ENCODE assay signal across 9 mouse cellular contexts in genomic region chr1:74885369-74886042, GRCm38 (mm10). TPM values are rescaled to one million over a fixed set of nuclear protein-coding genes. Genes with fewer than 3 reads are reported as not detected.
DNase-seq lines count a peak whose midpoint lies in the region; ATAC-seq and TF ChIP-seq lines count a peak whose summit lies in the region.
"Had no signal": no experiment of that assay in that cellular context is flagged by ENCODE, and none has a peak within 500 bp of the region (broad histone marks: within the 10 kb centered on the region; RNA-seq: fewer than 3 reads in every experiment).

Gene Fev, minus strand, starts transcription at chr1:74885419.

- H3K27me3 ChIP-seq in ES-Bruce4 (ENCODE audit: control insufficient read depth, insufficient read depth, low read length, poor library complexity, severe bottlenecking): peaks cover 28% of the 10 kb centered on the region
- H3K27me3 ChIP-seq in hindbrain, embryonic 11.5 days (ENCODE audit: control insufficient read depth, insufficient read depth, low read length): peaks cover 88% of the 10 kb centered on the region
- peaks cover 100% of the 10 kb centered on the region for H3K27me3 ChIP-seq in midbrain, embryonic 10.5 days (ENCODE audit: low read depth, poor library complexity, severe bottlenecking)

- no peak for TF ChIP-seq POLR2A in ES-Bruce4 (IDR thresholded peaks at IDR 0.05; ENCODE audit: insufficient read depth, low read length)

- H3K4me2 ChIP-seq in hindbrain, embryonic 11.5 days (replicated peaks; ENCODE audit: low read depth, low read length): peak within 1 kb of the TSS; percentile 45

- no peak for DNase-seq in ES-E14 (ENCODE audit: low read depth, low spot score)
- peak; percentile 46 for DNase-seq in hindbrain, embryonic 11.5 days (ENCODE audit: low spot score)
- peak; percentile 48 for DNase-seq in midbrain, embryonic 10.5 days (ENCODE audit: low spot score)
- no peak for DNase-seq in cerebellum, postnatal 25 days
- no peak for DNase-seq in left cerebral cortex, postnatal 36 days (ENCODE audit: low spot score in 2 of 2)
- no peak for DNase-seq in cerebellum, postnatal 36 days

- WGBS in hindbrain, embryonic 11.5 days: 1% methylated on average over 40 of the region's 43 CpGs
- under 1% methylated on average over 43 of the region's 43 CpGs for WGBS in midbrain, embryonic 10.5 days

- ATAC-seq in hindbrain, embryonic 11.5 days (ENCODE audit: low FRiP score): no peak
- ATAC-seq: activated CD4-positive, CD25-positive, alpha-beta regulatory T cell, adult 4 months had no signal

- in situ Hi-C loops in ES-E14 (cut with MboI; ENCODE audit: low sequenced_read_pairs in 2 of 2, unreplicated experiment in 2 of 2): loop anchor here in 1 of 2 experiments (10.0 kb wide), 1 partner anchor 111 kb away; the partner anchor contains the start of gene Wnt6

- H3K4me1 ChIP-seq in ES-Bruce4 (ENCODE audit: control insufficient read depth, insufficient read depth, low read length): no peaks in the 10 kb centered on the region
- peaks cover 0 to 11% of the 10 kb centered on the region in 2 experiments; a peak in 1 of 4 replicates for H3K4me1 ChIP-seq in ES-E14 (ENCODE audit: control insufficient read depth in 2 of 2, insufficient read depth in 2 of 2, low read length in 2 of 2, poor library complexity in 1 of 2)
- H3K4me1 ChIP-seq in hindbrain, embryonic 11.5 days (replicated peaks; ENCODE audit: control insufficient read depth, insufficient read depth, low read length): peaks cover 12% of the 10 kb centered on the region; the same call in 1 of the 2 replicates
- H3K4me1 ChIP-seq in midbrain, embryonic 10.5 days: peaks cover 40% of the 10 kb centered on the region

- no peaks in the 10 kb centered on the region for H3K36me3 ChIP-seq in ES-Bruce4 (ENCODE audit: control insufficient read depth, insufficient read depth, low read length, poor library complexity, severe bottlenecking)
- H3K36me3 ChIP-seq in ES-E14 (ENCODE audit: control insufficient read depth, insufficient read depth, low read length, poor library complexity, severe bottlenecking): no peaks in the 10 kb centered on the region
- no peaks in the 10 kb centered on the region for H3K36me3 ChIP-seq in hindbrain, embryonic 11.5 days (ENCODE audit: control insufficient read depth, insufficient read depth, low read length)
- no peaks in the 10 kb centered on the region for H3K36me3 ChIP-seq in midbrain, embryonic 10.5 days

- H3K27ac ChIP-seq in ES-Bruce4 (ENCODE audit: insufficient read depth, low read length): no peak within 1 kb of the TSS
- no peak within 1 kb of the TSS for H3K27ac ChIP-seq in ES-E14 (ENCODE audit: insufficient read depth, low read depth, low read length, poor library complexity, severe bottlenecking)
- H3K27ac ChIP-seq in hindbrain, embryonic 11.5 days (ENCODE audit: low read depth, low read length): no peak within 1 kb of the TSS
- H3K27ac ChIP-seq in midbrain, embryonic 10.5 days (replicated peaks): no peak within 1 kb of the TSS

- H3K4me3 ChIP-seq in ES-Bruce4 (ENCODE audit: low read depth, low read length) (peak within 1 kb of the TSS; percentile 48), ES-E14 (ENCODE audit: insufficient read depth in 1 of 2, low read depth in 1 of 2, low read length in 2 of 2, poor library complexity in 1 of 2, severe bottlenecking in 1 of 2) (peak within 1 kb of the TSS; percentile 23 to 55; a peak in 3 of 4 replicates)
- H3K4me3 ChIP-seq in hindbrain, embryonic 11.5 days (ENCODE audit: low read depth, low read length): peak within 1 kb of the TSS; percentile 20
- H3K4me3 ChIP-seq in midbrain, embryonic 10.5 days: peak within 1 kb of the TSS; percentile 46

- intact Hi-C loops in left cerebral cortex, postnatal 36 days (cut with DNase I): no loop called here

- H3K9ac ChIP-seq in ES-Bruce4 (ENCODE audit: low read depth, poor library complexity, severe bottlenecking): no peak within 1 kb of the TSS
- H3K9ac ChIP-seq in ES-E14 (ENCODE audit: insufficient read depth, low read depth, low read length, poor library complexity, severe bottlenecking): no peak within 1 kb of the TSS
- H3K9ac ChIP-seq in hindbrain, embryonic 11.5 days (ENCODE audit: low read depth, low read length): no peak within 1 kb of the TSS

- H3K9me3 ChIP-seq in ES-Bruce4 (replicated peaks; ENCODE audit: control insufficient read depth, insufficient read depth, low read length, poor library complexity, severe bottlenecking) (no peaks in the 10 kb centered on the region), ES-E14 (ENCODE audit: control insufficient read depth, insufficient read depth, low read depth, low read length) (no peaks in the 10 kb centered on the region)
- H3K9me3 ChIP-seq in hindbrain, embryonic 11.5 days (ENCODE audit: control insufficient read depth, low read length): no peaks in the 10 kb centered on the region
- no peaks in the 10 kb centered on the region for H3K9me3 ChIP-seq in midbrain, embryonic 10.5 days (replicated peaks)

- no peak for TF ChIP-seq CTCF in ES-Bruce4 (IDR thresholded peaks at IDR 0.05; ENCODE audit: low read depth, low read length)

- TF ChIP-seq EP300 in ES-Bruce4 (IDR thresholded peaks at IDR 0.05; ENCODE audit: insufficient read depth, low read depth, low read length): no peak

TF ChIP-seq in ES-E14, 5 proteins besides CTCF, POLR2A, EP300 and RAD21:
- TF ChIP-seq CHD2 (IDR thresholded peaks at IDR 0.05; ENCODE audit: low read depth, low read length): no peak
- no peak for TF ChIP-seq ZC3H11A (IDR thresholded peaks at IDR 0.05; ENCODE audit: borderline replicate concordance, low read depth, low read length)
- no peak for TF ChIP-seq MAFK (IDR thresholded peaks at IDR 0.05; ENCODE audit: insufficient read depth, low read depth, low read length)
- TF ChIP-seq HCFC1 (IDR thresholded peaks at IDR 0.05; ENCODE audit: borderline replicate concordance, insufficient read depth, low read length): no peak
- TF ChIP-seq ZNF384 (IDR thresholded peaks at IDR 0.05; ENCODE audit: low read depth, low read length): no peak

RNA-seq across cellular contexts. Expression of gene Fev, which starts in this region (rescaled TPM):
- polyA plus RNA-seq in ES-Bruce4 (2011; ENCODE audit: insufficient read depth, insufficient read length, low read depth, missing spikeins): not detected in 2 replicates
- total RNA-seq in ES-E14 (2012; rRNA removed): not detected in 2 replicates
- 1.3 and 3.0 TPM in 2 replicates for polyA plus RNA-seq in hindbrain, embryonic 11.5 days (2014; fragmentation: Nextera tagmentation; extraction: Ambion mirVana)
- polyA plus RNA-seq in midbrain, embryonic 10.5 days (2016; fragmentation: Nextera tagmentation; extraction: Ambion mirVana): 0.36 TPM in 1 of 2 replicates, not detected in the other
- not detected for total RNA-seq in left cerebral cortex, postnatal 36 days (2021)
- total RNA-seq: left cerebral cortex, adult 18-20 months had no signal
- polyA plus RNA-seq: activated CD4-positive, CD25-positive, alpha-beta regulatory T cell, adult 4 months had no signal

Comparison
In these comparisons a context has a peak if more than half of its experiments do, and no peak if none do; other contexts are left out.
1. Peak in DNase-seq and H3K4me3 ChIP-seq in midbrain, embryonic 10.5 days; RNA of the gene not detected or under 1 TPM.